Mouse (Mus musculus) kidney, adult 2 months (tissue): ENCODE data around the gene Cdk15. TPM values are rescaled to one million over a fixed set of nuclear protein-coding genes. Genes with fewer than 3 reads are reported as not detected.
A peak's percentile ranks its signal among the peaks of the same experiment; 100 is the strongest.

ENCODE experiments used
- DNase-seq: peaks from one replicate; pipeline ENCODE4 v3.0.0; 2021
- H3K27ac ChIP-seq: fragments of 200-500 bp; 2 replicates; pipeline ENCODE4 v1.5.1; 2012; ENCODE audit warnings: low read depth, low read length, control low read depth, inconsistent platforms; ENCODE audit not compliant: insufficient read depth
- H3K27me3 ChIP-seq: fragments of 200-500 bp; replicated peaks from 2 replicates; pipeline ENCODE4 v1.6.1; 2012; ENCODE audit warnings: mild to moderate bottlenecking, moderate library complexity, low read length, inconsistent platforms; ENCODE audit not compliant: control insufficient read depth, insufficient read depth
- H3K36me3 ChIP-seq: fragments of 200-500 bp; 2 replicates; pipeline ENCODE4 v1.6.1; 2012; ENCODE audit warnings: mild to moderate bottlenecking, moderate library complexity, low read length, inconsistent platforms; ENCODE audit not compliant: control insufficient read depth, insufficient read depth
- H3K4me1 ChIP-seq: fragments of 200-500 bp; 2 replicates; pipeline ENCODE4 v1.6.1; 2011; ENCODE audit warnings: low read length; ENCODE audit not compliant: control insufficient read depth, insufficient read depth
- H3K4me3 ChIP-seq: fragments of 200-500 bp; 2 replicates; pipeline ENCODE4 v1.5.1; 2011; ENCODE audit warnings: mild to moderate bottlenecking, low read depth, low read length, control low read depth; ENCODE audit not compliant: insufficient read depth
- CTCF ChIP-seq: fragments of 200-500 bp; conservative IDR thresholded peaks from 2 replicates; pipeline ENCODE4 v1.5.1; 2011; ENCODE audit warnings: low read depth, mild to moderate bottlenecking, control low read depth, low read length, moderate library complexity, mixed read lengths; ENCODE audit not compliant: insufficient read depth, insufficient read length
- POLR2A ChIP-seq: fragments of 200-500 bp; IDR thresholded peaks from one replicate; pipeline ENCODE4 v1.6.1; 2011; ENCODE audit warnings: low read depth, low read length, control low read depth
- WGBS: fragments of 180-500 bp; shearing (Covaris S2); methylation state at CpG from one replicate; pipeline ENCODE4 v1.1.7; 2018; 5-methylcytosine and 5-hydroxymethylcytosine counted together
- polyA plus RNA-seq: library from polyadenylated mRNA; depleted of rRNA; stranded (reverse); fragments of >200 nt; gene quantifications from 2 replicates; pipeline ENCODE4 v1.2.3, GENCODE M21; 2012

Cdk15 gene
- polyA plus RNA-seq, 1 experiment, result 0.13 TPM

- 78% methylated on average over 3 of the region's 3 CpGs for WGBS
- DNase-seq, result no peak
Observed at GRCm38 (mm10) chr1:59272189-59272588, 15.5 kb downstream of the Cdk15 start.

GRCm38 (mm10) chr1:59285880-59286279 lies 29.2 kb downstream of the Cdk15 start:
- no peak overlapping the region for H3K4me3 ChIP-seq
- no peaks in the 10 kb centered on the region for H3K36me3 ChIP-seq
- WGBS, result 81% methylated on average over 5 of the region's 5 CpGs
- no peak overlapping the region for H3K27ac ChIP-seq
- no peak for DNase-seq
- TF ChIP-seq CTCF (no peak), POLR2A (no peak)
- no peaks in the 10 kb centered on the region for H3K4me1 ChIP-seq
- no peaks in the 10 kb centered on the region for H3K27me3 ChIP-seq

More at GRCm38 (mm10) chr1:59272189-59272588, 15.5 kb downstream of the Cdk15 start:
- Histone ChIP-seq H3K4me1 (no peaks in the 10 kb centered on the region), H3K27ac (no peak overlapping the region), H3K36me3 (no peaks in the 10 kb centered on the region), H3K4me3 (no peak overlapping the region), H3K27me3 (no peaks in the 10 kb centered on the region)
- TF ChIP-seq CTCF (no peak), POLR2A (no peak)

GRCm38 (mm10) chr1:59286316-59286850 lies 29.7 kb downstream of the Cdk15 start:
- WGBS, result 74% methylated on average over 13 of the region's 13 CpGs
- TF ChIP-seq POLR2A (no peak), CTCF (peak; percentile 52)
- DNase-seq, result no peak
- Histone ChIP-seq H3K27ac (no peak overlapping the region), H3K4me3 (no peak overlapping the region), H3K4me1 (no peaks in the 10 kb centered on the region), H3K36me3 (no peaks in the 10 kb centered on the region), H3K27me3 (no peaks in the 10 kb centered on the region)

GRCm38 (mm10) chr1:59287733-59288132 lies 31.0 kb downstream of the Cdk15 start:
- DNase-seq, result no peak
- Histone ChIP-seq H3K27me3 (no peaks in the 10 kb centered on the region), H3K4me3 (no peak overlapping the region), H3K36me3 (no peaks in the 10 kb centered on the region), H3K4me1 (no peaks in the 10 kb centered on the region), H3K27ac (no peak overlapping the region)
- TF ChIP-seq POLR2A (no peak), CTCF (no peak)
- 78% methylated on average over 8 of the region's 8 CpGs for WGBS

- H3K4me3 ChIP-seq, result no peak overlapping the region
- H3K27me3 ChIP-seq, result no peaks in the 10 kb centered on the region
- TF ChIP-seq CTCF (no peak), POLR2A (no peak)
- no peaks in the 10 kb centered on the region for H3K36me3 ChIP-seq
- no peak for DNase-seq
- no peaks in the 10 kb centered on the region for H3K4me1 ChIP-seq
- no peak overlapping the region for H3K27ac ChIP-seq
- WGBS, result 50% methylated on average over 2 of the region's 2 CpGs
Observed at GRCm38 (mm10) chr1:59291652-59292051, 34.9 kb downstream of the Cdk15 start.

- DNase-seq, result no peak
- Histone ChIP-seq H3K4me1 (no peaks in the 10 kb centered on the region), H3K36me3 (no peaks in the 10 kb centered on the region), H3K4me3 (no peak overlapping the region), H3K27ac (no peak overlapping the region), H3K27me3 (no peaks in the 10 kb centered on the region)
- 59% methylated on average over 1 of the region's 1 CpGs for WGBS
- TF ChIP-seq POLR2A, result no peak
- no peak for TF ChIP-seq CTCF
Observed at GRCm38 (mm10) chr1:59295769-59296168, 39.1 kb downstream of the Cdk15 start.

- no peak for DNase-seq
- TF ChIP-seq POLR2A, result no peak
- no peak for TF ChIP-seq CTCF
- H3K27ac ChIP-seq, result no peak overlapping the region
- H3K4me3 ChIP-seq, result no peak overlapping the region
- WGBS, result 86% methylated on average over 3 of the region's 3 CpGs
- H3K36me3 ChIP-seq, result no peaks in the 10 kb centered on the region
- H3K27me3 ChIP-seq, result no peaks in the 10 kb centered on the region
- H3K4me1 ChIP-seq, result no peaks in the 10 kb centered on the region
Observed at GRCm38 (mm10) chr1:59297167-59297566, 40.5 kb downstream of the Cdk15 start.
